Mouse (Mus musculus) hindbrain, embryonic 10.5 days (tissue): ENCODE results near the gene Setd5. TPM values are rescaled to one million over a fixed set of nuclear protein-coding genes. Genes with fewer than 3 reads are reported as not detected.

ENCODE experiments used
- DNase-seq: peaks from one replicate; pipeline ENCODE4 v3.0.0-alpha.2; 2017; ENCODE audit warnings: low spot score
- H3K27ac ChIP-seq: fragments of 300-500 bp; sonication (generic); 2 replicates; pipeline ENCODE4 v1.5.1; 2016; ENCODE audit warnings: mild to moderate bottlenecking, moderate library complexity
- H3K27me3 ChIP-seq: fragments of 300-500 bp; sonication (generic); 2 replicates; pipeline ENCODE4 v1.6.1; 2016; ENCODE audit warnings: mild to moderate bottlenecking; ENCODE audit not compliant: poor library complexity, insufficient read depth, severe bottlenecking
- H3K36me3 ChIP-seq: fragments of 300-500 bp; sonication (generic); 2 replicates; pipeline ENCODE4 v1.6.1; 2016; ENCODE audit warnings: mild to moderate bottlenecking, moderate library complexity
- H3K4me1 ChIP-seq: fragments of 300-500 bp; sonication (generic); replicated peaks from 2 replicates; pipeline ENCODE4 v1.6.1; 2016; ENCODE audit warnings: mild to moderate bottlenecking
- H3K4me3 ChIP-seq: fragments of 300-500 bp; sonication (generic); 2 replicates; pipeline ENCODE4 v1.5.1; 2016; ENCODE audit warnings: mild to moderate bottlenecking, moderate library complexity
- H3K9me3 ChIP-seq: fragments of 300-500 bp; sonication (generic); 2 replicates; pipeline ENCODE4 v1.6.1; 2016; ENCODE audit warnings: mild to moderate bottlenecking, moderate library complexity
- WGBS: fragments of 180-500 bp; shearing (Covaris S2); methylation state at CpG from one replicate; pipeline ENCODE4 v1.1.7; 2016; 5-methylcytosine and 5-hydroxymethylcytosine counted together
- polyA plus RNA-seq: library from polyadenylated mRNA; unstranded; fragments of >200 nt; fragmentation: Nextera tagmentation; extraction: Ambion mirVana; gene quantifications from 2 replicates; pipeline ENCODE4 v1.2.1, GENCODE M21; 2016

Gene Setd5
- polyA plus RNA-seq, 1 experiment from 2014 or later: 71.2 TPM

DNA sequence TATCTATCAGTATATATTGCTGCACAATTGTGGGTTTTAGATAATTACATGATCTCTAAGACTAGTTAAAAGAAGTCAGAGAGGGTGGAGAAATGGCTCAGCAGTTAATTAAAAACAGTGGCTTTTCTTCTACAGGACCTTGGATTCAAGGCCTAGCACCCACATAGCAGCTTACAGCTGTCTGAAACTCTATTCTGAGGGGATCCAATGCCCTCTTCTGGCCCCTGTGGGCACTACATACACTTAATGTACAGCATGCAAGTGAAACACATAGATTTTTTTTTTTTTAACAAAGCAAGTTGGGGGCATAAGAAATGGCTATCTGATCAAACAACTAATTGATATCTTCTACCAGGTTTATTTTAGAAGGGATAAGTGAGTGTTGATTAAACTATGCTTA, 26.6 kb downstream of the Setd5 start:
- no peaks in the 10 kb centered on the region for H3K9me3 ChIP-seq
- no peak overlapping the region for H3K27ac ChIP-seq
- peak; percentile 50 for DNase-seq
- no peaks in the 10 kb centered on the region for H3K27me3 ChIP-seq
- H3K4me3 ChIP-seq: no peak overlapping the region
- peaks cover 36% of the 10 kb centered on the region for H3K36me3 ChIP-seq
- no peaks in the 10 kb centered on the region for H3K4me1 ChIP-seq

DNA sequence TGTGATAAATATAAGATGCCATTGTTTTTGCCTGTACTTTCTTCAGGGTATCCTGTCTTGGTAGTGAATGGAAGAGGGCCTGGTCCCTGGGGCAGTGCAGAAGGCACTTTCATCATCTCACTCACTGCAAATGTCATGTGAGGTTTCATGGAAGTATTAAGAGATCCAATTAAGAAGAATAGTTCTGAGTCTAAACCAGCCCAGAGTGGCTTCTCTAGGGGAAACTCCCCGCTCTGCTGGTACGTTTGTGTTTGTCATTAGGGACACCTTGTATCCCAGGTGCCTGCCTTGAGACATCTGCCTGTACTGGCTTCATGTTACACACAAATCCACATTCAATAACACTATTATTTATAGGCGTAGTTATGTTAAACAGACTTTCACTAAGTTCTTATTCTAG, 32.2 kb downstream of the Setd5 start:
- Histone ChIP-seq H3K4me3 (no peak overlapping the region), H3K36me3 (peaks cover 87% of the 10 kb centered on the region), H3K9me3 (no peaks in the 10 kb centered on the region), H3K27me3 (no peaks in the 10 kb centered on the region), H3K4me1 (no peaks in the 10 kb centered on the region), H3K27ac (no peak overlapping the region)
- no peak for DNase-seq
- WGBS: 93% methylated on average over 3 of the region's 3 CpGs

DNA sequence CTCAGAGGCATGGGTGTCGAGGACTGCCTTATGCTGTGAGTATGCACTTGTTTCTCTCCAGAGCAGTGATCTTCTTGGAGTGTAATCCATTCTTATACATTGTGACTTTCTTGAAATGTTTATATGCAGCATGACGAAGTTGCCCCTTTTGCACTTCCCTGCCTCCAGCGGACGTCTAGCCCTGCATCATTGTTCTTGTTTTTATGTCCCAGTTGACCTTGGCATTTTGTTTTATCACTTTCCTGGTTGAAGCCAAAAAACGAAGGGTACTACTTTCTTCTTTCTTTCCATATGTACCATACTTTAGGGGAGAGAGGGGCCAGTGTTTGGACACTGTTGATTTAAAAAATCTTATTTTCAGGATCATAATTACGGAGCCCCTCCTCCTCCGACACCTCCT, 32.8 kb downstream of the Setd5 start:
- no peak for DNase-seq
- peaks cover 91% of the 10 kb centered on the region for H3K36me3 ChIP-seq
- H3K27ac ChIP-seq: no peak overlapping the region
- no peak overlapping the region for H3K4me3 ChIP-seq
- WGBS: 91% methylated on average over 7 of the region's 7 CpGs
- H3K27me3 ChIP-seq: no peaks in the 10 kb centered on the region
- no peaks in the 10 kb centered on the region for H3K4me1 ChIP-seq
- H3K9me3 ChIP-seq: no peaks in the 10 kb centered on the region

DNA sequence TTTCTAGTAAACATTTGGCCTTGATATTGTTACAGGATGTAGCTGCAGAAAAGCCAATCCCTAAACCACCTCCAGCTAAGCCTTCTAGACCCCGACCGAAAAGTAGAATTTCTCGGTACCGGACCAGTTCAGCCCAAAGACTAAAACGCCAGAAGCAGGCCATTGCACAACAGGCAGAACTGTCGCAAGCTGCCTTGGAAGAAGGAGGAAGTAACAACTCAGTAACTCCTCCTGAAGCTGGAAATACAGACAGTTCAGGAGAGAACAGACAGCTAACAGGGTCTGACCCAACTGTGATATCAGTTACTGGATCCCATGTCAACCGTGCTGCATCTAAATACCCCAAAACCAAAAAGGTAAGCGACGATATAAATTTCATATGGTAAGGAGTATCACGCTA, 43.6 kb downstream of the Setd5 start:
- WGBS: 96% methylated on average over 10 of the region's 10 CpGs
- no peaks in the 10 kb centered on the region for H3K27me3 ChIP-seq
- H3K36me3 ChIP-seq: peaks cover 100% of the 10 kb centered on the region
- no peaks in the 10 kb centered on the region for H3K9me3 ChIP-seq
- no peak overlapping the region for H3K27ac ChIP-seq
- H3K4me3 ChIP-seq: no peak overlapping the region
- no peak for DNase-seq
- H3K4me1 ChIP-seq: no peaks in the 10 kb centered on the region

DNA sequence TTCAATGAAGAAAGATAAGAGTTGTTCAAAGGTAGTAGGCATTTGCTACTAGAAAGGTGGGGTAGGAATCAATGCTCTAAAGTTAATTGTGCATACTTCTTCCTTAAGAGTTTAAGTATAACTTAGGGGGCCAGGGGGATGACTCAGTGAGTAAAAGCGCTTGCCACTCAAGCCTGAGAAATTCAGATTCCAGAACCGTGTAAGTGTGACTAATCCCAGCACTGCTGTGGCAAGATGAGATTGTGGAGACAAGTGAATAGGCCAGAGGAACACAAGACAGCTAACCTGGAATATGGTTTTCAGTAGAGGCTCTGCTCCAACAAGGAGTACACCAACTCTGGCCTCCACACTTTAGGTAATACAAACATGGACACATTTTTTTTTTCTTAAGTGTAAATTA, 56.2 kb downstream of the Setd5 start:
- Histone ChIP-seq H3K27ac (no peak overlapping the region), H3K27me3 (no peaks in the 10 kb centered on the region), H3K4me1 (no peaks in the 10 kb centered on the region), H3K36me3 (peaks cover 94% of the 10 kb centered on the region), H3K4me3 (no peak overlapping the region), H3K9me3 (no peaks in the 10 kb centered on the region)
- 82% methylated on average over 2 of the region's 2 CpGs for WGBS
- DNase-seq: no peak

DNA sequence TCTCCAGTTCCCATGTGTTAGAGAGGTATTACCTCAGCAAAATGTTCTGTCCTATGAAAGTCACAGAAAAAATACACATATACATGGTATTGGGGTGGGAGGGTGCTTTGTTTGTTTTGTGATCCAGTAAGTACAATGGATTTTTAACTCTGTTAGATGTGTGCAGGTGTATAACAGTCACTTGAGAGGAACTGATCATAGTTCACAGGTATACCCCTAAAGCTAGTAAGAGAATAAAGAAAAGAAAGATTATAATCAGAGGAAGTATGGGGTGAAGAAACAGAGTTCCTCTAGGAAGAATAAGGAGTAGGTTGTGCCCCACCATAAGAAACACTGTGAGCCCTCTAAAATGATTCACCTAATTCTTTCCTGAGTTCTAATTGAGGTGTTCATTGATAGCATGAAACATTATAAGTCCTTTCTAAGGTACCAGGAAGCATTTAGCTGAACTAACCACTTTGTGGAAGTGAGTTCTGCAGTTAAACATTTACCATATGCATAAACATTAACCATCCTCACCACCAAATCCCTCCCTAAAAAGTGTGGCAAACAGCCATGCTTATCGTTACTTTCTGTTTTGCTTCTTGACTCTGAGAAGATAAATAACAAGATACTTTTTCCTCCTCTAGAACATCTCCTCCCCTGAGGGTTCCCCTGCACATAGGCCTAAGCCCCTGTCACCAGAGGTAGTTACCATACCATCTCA, 64.4 kb downstream of the Setd5 start:
- Histone ChIP-seq H3K9me3 (no peaks in the 10 kb centered on the region), H3K4me3 (no peak overlapping the region), H3K27me3 (no peaks in the 10 kb centered on the region), H3K36me3 (peaks cover 99% of the 10 kb centered on the region), H3K4me1 (no peaks in the 10 kb centered on the region), H3K27ac (no peak overlapping the region)
- DNase-seq: no peak
- WGBS: 92% methylated on average over 1 of the region's 1 CpGs

DNA sequence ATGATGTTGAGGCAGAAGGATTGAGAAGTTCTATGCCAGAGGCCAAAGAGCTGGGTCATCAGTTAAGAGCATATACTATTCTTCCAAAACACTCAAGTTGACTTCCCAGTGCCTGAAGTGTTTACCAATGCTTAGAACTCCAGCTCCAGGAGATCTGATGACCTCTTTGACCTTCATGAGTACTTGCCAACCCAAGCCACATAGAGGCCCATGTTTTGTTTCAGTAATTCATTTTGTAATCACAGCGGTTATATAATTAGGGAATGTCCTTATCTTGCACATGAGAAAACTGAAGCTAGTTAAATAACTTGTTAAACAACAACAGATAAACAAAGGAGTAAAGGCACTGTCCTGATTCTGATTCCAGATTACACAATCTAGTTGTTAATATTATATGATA, 67.6 kb downstream of the Setd5 start:
- Histone ChIP-seq H3K27ac (no peak overlapping the region), H3K27me3 (no peaks in the 10 kb centered on the region), H3K36me3 (peaks cover 99% of the 10 kb centered on the region), H3K4me1 (no peaks in the 10 kb centered on the region), H3K4me3 (no peak overlapping the region), H3K9me3 (no peaks in the 10 kb centered on the region)
- 92% methylated on average over 1 of the region's 1 CpGs for WGBS
- DNase-seq: no peak

DNA sequence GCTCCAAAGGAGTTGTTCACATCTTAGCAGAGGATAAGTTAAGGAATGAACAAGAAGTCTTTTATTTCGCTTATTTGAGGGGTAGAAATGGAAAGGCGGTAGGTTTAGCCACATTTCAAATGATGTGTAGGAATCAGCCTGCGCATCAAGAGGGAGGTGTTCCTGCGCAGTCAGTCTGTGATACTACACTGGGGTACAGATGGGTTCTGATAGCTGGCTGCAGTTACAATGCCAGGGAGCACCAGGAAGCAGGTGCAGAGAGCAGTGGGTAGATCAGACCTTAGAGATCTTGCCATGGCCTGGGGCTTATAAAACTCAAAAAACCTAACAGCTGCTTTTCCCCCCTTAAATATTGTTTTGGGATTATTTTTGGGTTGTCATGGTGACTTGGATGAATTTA, 68.1 kb downstream of the Setd5 start:
- Histone ChIP-seq H3K27ac (no peak overlapping the region), H3K4me3 (no peak overlapping the region), H3K27me3 (no peaks in the 10 kb centered on the region), H3K9me3 (no peaks in the 10 kb centered on the region), H3K4me1 (no peaks in the 10 kb centered on the region), H3K36me3 (peaks cover 99% of the 10 kb centered on the region)
- WGBS: 94% methylated on average over 4 of the region's 4 CpGs
- no peak for DNase-seq

DNA sequence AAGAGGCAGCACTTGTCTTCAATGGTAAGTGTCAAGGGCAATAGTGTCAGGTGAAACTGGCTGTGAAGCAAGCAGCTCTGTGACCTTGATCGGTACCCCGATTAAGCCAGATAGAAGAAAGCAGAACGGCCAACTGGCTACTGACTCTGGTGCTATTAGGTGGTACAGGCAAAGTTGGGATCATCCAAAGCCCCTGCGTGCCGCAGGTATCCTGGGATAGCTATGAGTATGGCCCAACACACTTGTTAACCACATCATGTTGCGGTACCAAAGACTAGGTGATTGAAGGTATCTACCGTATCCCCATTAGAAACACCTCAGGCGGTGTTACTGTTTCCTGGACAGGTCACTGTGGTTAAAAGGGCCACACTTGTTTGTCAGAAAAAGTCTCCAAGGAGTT, 76.9 kb downstream of the Setd5 start:
- Histone ChIP-seq H3K4me1 (no peaks in the 10 kb centered on the region), H3K9me3 (no peaks in the 10 kb centered on the region), H3K27me3 (no peaks in the 10 kb centered on the region), H3K27ac (no peak overlapping the region), H3K4me3 (no peak overlapping the region), H3K36me3 (peaks cover 97% of the 10 kb centered on the region)
- WGBS: 98% methylated on average over 8 of the region's 8 CpGs
- no peak for DNase-seq

DNA sequence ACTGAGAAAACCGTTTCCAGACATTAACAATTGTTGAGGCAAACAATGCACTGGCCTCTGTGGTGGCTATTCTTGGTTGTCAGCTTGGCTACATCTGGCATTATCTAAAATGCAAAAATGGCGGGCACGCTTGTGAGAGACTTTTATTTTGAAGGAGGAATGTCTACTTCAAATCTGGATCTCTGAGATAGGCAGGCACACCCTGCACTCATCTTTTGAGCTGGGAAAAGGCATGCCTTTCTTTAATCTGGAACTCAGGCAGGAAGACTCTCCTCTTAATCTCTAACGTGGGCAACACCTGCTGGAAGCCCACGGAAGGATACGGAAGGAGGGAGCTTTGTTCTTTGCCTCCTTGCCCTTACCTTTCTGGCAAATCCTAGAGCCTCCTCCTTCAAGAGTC, 77.7 kb downstream of the Setd5 start:
- Histone ChIP-seq H3K36me3 (peaks cover 95% of the 10 kb centered on the region), H3K9me3 (no peaks in the 10 kb centered on the region), H3K4me3 (no peak overlapping the region), H3K27me3 (no peaks in the 10 kb centered on the region), H3K27ac (no peak overlapping the region), H3K4me1 (no peaks in the 10 kb centered on the region)
- WGBS: 89% methylated on average over 6 of the region's 6 CpGs
- DNase-seq: no peak

DNA sequence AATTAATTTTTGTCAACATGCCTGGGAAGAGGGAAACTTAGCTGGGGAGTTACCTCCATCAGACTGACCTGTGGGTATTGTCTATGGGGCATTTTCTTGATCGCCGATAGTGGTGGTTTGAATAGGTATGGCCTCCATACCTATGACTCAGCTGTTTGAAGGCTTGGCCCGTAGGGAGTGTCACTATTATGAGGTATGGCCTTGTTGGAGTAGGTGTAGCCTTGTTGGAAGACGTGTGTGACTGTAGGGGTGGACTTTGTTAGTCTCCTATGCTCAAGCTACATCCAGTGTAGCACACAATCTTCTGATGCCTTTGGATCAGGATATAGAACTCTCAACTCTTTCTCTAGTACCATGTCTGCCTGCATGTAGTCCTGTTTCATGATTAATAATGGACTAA, 78.9 kb downstream of the Setd5 start:
- WGBS: 92% methylated on average over 4 of the region's 4 CpGs
- Histone ChIP-seq H3K9me3 (no peaks in the 10 kb centered on the region), H3K4me1 (no peaks in the 10 kb centered on the region), H3K4me3 (no peak overlapping the region), H3K27me3 (no peaks in the 10 kb centered on the region), H3K27ac (no peak overlapping the region), H3K36me3 (peaks cover 90% of the 10 kb centered on the region)
- DNase-seq: no peak

DNA sequence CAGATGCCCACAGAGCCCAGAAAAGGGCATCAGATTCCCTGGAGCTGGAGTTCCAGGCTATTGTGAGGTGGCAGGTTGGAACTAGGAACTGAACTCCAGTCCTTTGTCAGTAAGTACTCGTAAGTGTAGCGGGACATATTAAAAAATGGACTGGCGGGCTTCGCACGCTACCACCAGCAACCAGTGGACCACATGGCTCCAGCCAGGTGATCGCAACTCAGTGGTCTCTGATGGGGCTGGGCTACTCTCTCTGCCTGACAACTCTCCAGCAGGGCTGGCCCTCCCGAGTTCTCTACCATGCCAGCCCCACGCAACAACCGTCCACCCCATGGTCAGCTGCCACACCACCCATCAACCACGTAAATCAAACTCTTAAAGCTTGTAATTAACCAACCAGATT, 82.9 kb downstream of the Setd5 start:
- Histone ChIP-seq H3K9me3 (peaks cover 3% of the 10 kb centered on the region; the same call in 1 of the 2 replicates), H3K36me3 (peaks cover 59% of the 10 kb centered on the region), H3K27ac (no peak overlapping the region), H3K27me3 (no peaks in the 10 kb centered on the region), H3K4me3 (no peak overlapping the region), H3K4me1 (no peaks in the 10 kb centered on the region)
- 93% methylated on average over 10 of the region's 10 CpGs for WGBS
- DNase-seq: no peak

DNA sequence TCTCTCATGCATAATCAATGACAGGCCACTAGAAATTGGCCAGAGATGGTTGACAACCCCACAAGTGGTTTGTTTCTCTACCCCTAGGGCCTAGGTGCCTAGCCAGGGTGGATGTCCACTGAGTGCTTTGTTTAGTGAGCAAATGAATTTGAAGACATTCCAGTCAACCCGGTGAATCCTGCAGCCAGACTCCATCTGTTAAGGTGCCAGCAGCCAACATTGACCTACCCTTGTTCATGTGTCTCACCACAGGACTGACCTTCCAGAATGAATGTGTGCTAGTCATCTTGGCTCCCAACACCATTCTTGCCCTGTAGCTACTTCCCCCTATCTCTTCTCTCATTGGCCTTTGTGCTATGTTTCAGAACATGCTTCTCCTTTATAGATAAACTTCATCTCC, 84.8 kb downstream of the Setd5 start:
- Histone ChIP-seq H3K27me3 (no peaks in the 10 kb centered on the region), H3K4me3 (no peak overlapping the region), H3K36me3 (peaks cover 42% of the 10 kb centered on the region), H3K27ac (no peak overlapping the region), H3K9me3 (peaks cover 3% of the 10 kb centered on the region; the same call in 1 of the 2 replicates), H3K4me1 (no peaks in the 10 kb centered on the region)
- DNase-seq: no peak
- 90% methylated on average over 1 of the region's 1 CpGs for WGBS

DNA sequence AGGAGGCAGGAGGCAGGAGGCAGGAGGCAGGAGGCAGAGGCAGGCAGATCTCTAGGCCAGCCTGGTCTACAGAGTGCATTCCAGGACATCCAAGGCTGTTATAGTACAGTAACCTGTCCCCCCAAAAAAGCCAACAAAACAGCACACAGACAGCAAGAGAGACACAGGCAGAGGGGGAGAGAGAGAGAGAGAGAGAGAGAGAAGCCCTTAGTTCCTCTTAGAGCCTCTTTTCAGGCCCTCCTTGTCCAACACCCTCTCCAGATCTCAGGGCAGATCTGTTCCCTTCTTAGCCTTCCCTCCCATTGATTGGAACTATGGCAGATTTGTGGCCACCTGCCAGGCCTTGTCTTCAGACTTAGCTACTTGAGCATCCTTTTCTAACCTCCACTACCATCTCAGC, 86.3 kb downstream of the Setd5 start:
- H3K9me3 ChIP-seq: peaks cover 3% of the 10 kb centered on the region; the same call in 1 of the 2 replicates
- DNase-seq: no peak
- no peak overlapping the region for H3K27ac ChIP-seq
- H3K27me3 ChIP-seq: no peaks in the 10 kb centered on the region
- peaks cover 28% of the 10 kb centered on the region for H3K36me3 ChIP-seq
- H3K4me3 ChIP-seq: no peak overlapping the region
- no peaks in the 10 kb centered on the region for H3K4me1 ChIP-seq
